9 mouse cellular contexts compared by ENCODE assay signal in the genomic region with DNA sequence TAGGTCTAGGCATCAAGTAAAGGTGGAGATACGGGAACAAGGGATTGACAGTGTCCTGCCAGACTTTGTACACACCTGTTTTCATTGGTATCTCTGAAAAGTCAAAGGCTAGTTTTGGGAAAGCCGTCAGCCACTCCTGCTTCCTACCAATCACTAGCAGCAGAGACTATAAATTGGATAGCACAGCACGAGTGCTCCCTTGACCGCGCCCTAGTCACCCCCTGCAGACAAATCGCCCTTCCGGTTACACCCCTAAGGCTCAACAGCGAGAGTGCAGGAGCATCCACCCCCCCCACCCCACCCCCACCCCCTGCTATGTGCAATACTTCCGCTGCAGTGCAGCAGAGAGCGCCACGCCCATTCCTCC. TPM values are rescaled to one million over a fixed set of nuclear protein-coding genes. Genes with fewer than 3 reads are reported as not detected.
DNase-seq lines count a peak whose midpoint lies in the region; ATAC-seq and TF ChIP-seq lines count a peak whose summit lies in the region.
"Had no signal": no experiment of that assay in that cellular context is flagged by ENCODE, and none has a peak within 500 bp of the region (broad histone marks: within the 10 kb centered on the region; RNA-seq: fewer than 3 reads in every experiment).

No protein-coding gene starts in this region.

- no peak for TF ChIP-seq POLR2A in spleen, adult 2 months (IDR thresholded peaks at IDR 0.05; ENCODE audit: low read depth, low read length)

- H3K9me3 ChIP-seq in erythroblast, embryonic 14.5 days (ENCODE audit: control insufficient read depth, low read length), result no peaks in the 10 kb centered on the region
- no peaks in the 10 kb centered on the region for H3K9me3 ChIP-seq in liver, embryonic 12.5 days (replicated peaks)

- no peak for TF ChIP-seq CTCF in spleen, adult 2 months (IDR thresholded peaks at IDR 0.05; ENCODE audit: extremely low read depth, insufficient read depth, insufficient read length, insufficient replicate concordance)

- H3K27me3 ChIP-seq in erythroblast, embryonic 14.5 days (ENCODE audit: control insufficient read depth), result peaks cover 12% of the 10 kb centered on the region
- no peaks in the 10 kb centered on the region for H3K27me3 ChIP-seq in spleen, adult 2 months (ENCODE audit: control insufficient read depth, insufficient read depth, low read length)
- H3K27me3 ChIP-seq in liver, embryonic 12.5 days (replicated peaks), result peaks cover 14% of the 10 kb centered on the region

- H3K36me3 ChIP-seq in erythroblast, embryonic 14.5 days (ENCODE audit: control insufficient read depth), result peaks cover 8% of the 10 kb centered on the region
- H3K36me3 ChIP-seq in spleen, adult 2 months (ENCODE audit: control insufficient read depth, insufficient read depth, low read length), result no peaks in the 10 kb centered on the region
- no peaks in the 10 kb centered on the region for H3K36me3 ChIP-seq in liver, embryonic 12.5 days

- no peak for ATAC-seq in erythroblast, adult 5-6 weeks (replicated peaks; ENCODE audit: low FRiP score, poor library complexity, severe bottlenecking)
- ATAC-seq in liver, embryonic 12.5 days, result peak; percentile 78

- 1% methylated on average over 11 of the region's 11 CpGs for WGBS in spleen, adult 2 months
- 2% methylated on average over 11 of the region's 11 CpGs for WGBS in liver, embryonic 12.5 days (ENCODE audit: insufficient replicate concordance)

- H3K27ac ChIP-seq in spleen, adult 2 months (ENCODE audit: insufficient read depth, low read length), result peak overlapping the region; percentile 94
- H3K27ac ChIP-seq in liver, embryonic 12.5 days, result peak overlapping the region; percentile 99

- H3K4me2 ChIP-seq in liver, embryonic 12.5 days, result peak overlapping the region; percentile 99

- peak overlapping the region; percentile 77 for H3K9ac ChIP-seq in liver, embryonic 12.5 days

- no peak for DNase-seq in spleen, adult 2 months (ENCODE audit: low read depth in 1 of 2, low spot score in 2 of 2)
- no peak for DNase-seq in spleen, postnatal 4 days (ENCODE audit: low spot score in 2 of 2)
- no peak for DNase-seq in embryo, embryonic 9.5 days (ENCODE audit: extremely low spot score)
- DNase-seq in embryo, embryonic 10.5 days (ENCODE audit: low spot score), result no peak
- DNase-seq in right cerebral cortex, postnatal 25 days, result no peak

- H3K4me3 ChIP-seq in erythroblast, embryonic 14.5 days (replicated peaks), result peak overlapping the region; percentile 82
- H3K4me3 ChIP-seq in spleen, adult 2 months (ENCODE audit: extremely low read depth, insufficient read depth, insufficient read length), result peak overlapping the region; percentile 57
- peak overlapping the region; percentile 69 for H3K4me3 ChIP-seq in liver, embryonic 12.5 days

- peaks cover 72% of the 10 kb centered on the region for H3K4me1 ChIP-seq in erythroblast, embryonic 14.5 days (ENCODE audit: control insufficient read depth)
- peaks cover 11% of the 10 kb centered on the region for H3K4me1 ChIP-seq in spleen, adult 2 months (ENCODE audit: control insufficient read depth, insufficient read depth, insufficient read length)
- H3K4me1 ChIP-seq in liver, embryonic 12.5 days, result peaks cover 64% of the 10 kb centered on the region

RNA-seq across cellular contexts. Expression of gene Ssc4d, which starts 12.2 kb away (rescaled TPM):
- polyA plus RNA-seq in erythroblast, embryonic 14.5 days (2012), result 0.03 and 0.27 TPM in 2 replicates
- total RNA-seq in erythroblast, adult 5-6 weeks (2015; ENCODE audit: low replicate concordance), result 6.0 and 6.3 TPM in 2 replicates
- total RNA-seq in erythroblast, adult 5-6 weeks (2017; ENCODE audit: low replicate concordance), result 0.56 TPM in 1 of 2 replicates, not detected in the other
- 2.0 and 2.4 TPM in 2 replicates for polyA plus RNA-seq in spleen, adult 2 months (2012; rRNA removed)
- polyA plus RNA-seq in liver, embryonic 12.5 days (2016; fragmentation: Nextera tagmentation; extraction: Ambion mirVana), result 2.0 TPM in 2 replicates

RNA-seq across cellular contexts. Expression of gene Zp3, which starts 17.8 kb away (rescaled TPM):
- polyA plus RNA-seq in erythroblast, embryonic 14.5 days (2012), result not detected in 2 replicates
- total RNA-seq in erythroblast, adult 5-6 weeks (2015; ENCODE audit: low replicate concordance), result not detected in 2 replicates
- not detected in 2 replicates for total RNA-seq in erythroblast, adult 5-6 weeks (2017; ENCODE audit: low replicate concordance)
- polyA plus RNA-seq in spleen, adult 2 months (2012; rRNA removed), result not detected in 2 replicates
- polyA plus RNA-seq in liver, embryonic 12.5 days (2016; fragmentation: Nextera tagmentation; extraction: Ambion mirVana), result not detected in 2 replicates
- polyA plus RNA-seq: large intestine, adult 2 months had no signal

RNA-seq across cellular contexts. Expression of gene Ywhag, which starts 27.7 kb away (rescaled TPM):
- 5.0 and 5.6 TPM in 2 replicates for polyA plus RNA-seq in erythroblast, embryonic 14.5 days (2012)
- total RNA-seq in erythroblast, adult 5-6 weeks (2015; ENCODE audit: low replicate concordance), result 14.8 and 40.5 TPM in 2 replicates
- 17.3 and 17.9 TPM in 2 replicates for total RNA-seq in erythroblast, adult 5-6 weeks (2017; ENCODE audit: low replicate concordance)
- 40.9 and 50.0 TPM in 2 replicates for polyA plus RNA-seq in spleen, adult 2 months (2012; rRNA removed)
- polyA plus RNA-seq in liver, embryonic 12.5 days (2016; fragmentation: Nextera tagmentation; extraction: Ambion mirVana), result 121 and 128 TPM in 2 replicates

RNA-seq across cellular contexts. Expression of gene Dtx2, which starts 32.5 kb away (rescaled TPM):
- polyA plus RNA-seq in erythroblast, embryonic 14.5 days (2012), result 0.84 and 0.97 TPM in 2 replicates
- total RNA-seq in erythroblast, adult 5-6 weeks (2015; ENCODE audit: low replicate concordance), result 3.8 and 22.1 TPM in 2 replicates
- 2.3 TPM in 1 of 2 replicates, not detected in the other for total RNA-seq in erythroblast, adult 5-6 weeks (2017; ENCODE audit: low replicate concordance)
- polyA plus RNA-seq in spleen, adult 2 months (2012; rRNA removed), result 25.6 and 32.8 TPM in 2 replicates
- 11.3 and 12.5 TPM in 2 replicates for polyA plus RNA-seq in liver, embryonic 12.5 days (2016; fragmentation: Nextera tagmentation; extraction: Ambion mirVana)
